Mouse (Mus musculus): Measurements from ENCODE around the gene Zfp36.

GRCm38 (mm10) chr7:28381938-28382337 is 1.9 kb upstream of the Zfp36 start:
- TF ChIP-seq CTCF (IDR thresholded peaks at IDR 0.05; ENCODE audit: low read depth, low read length) (no peak), POLR2A (IDR thresholded peaks at IDR 0.05; ENCODE audit: borderline replicate concordance, low read depth, low read length) (no peak)

All from bone marrow macrophage, adult 2 months (primary cell).